Mouse (Mus musculus): Measurements from ENCODE around the gene Cab39l.

- TF ChIP-seq CTCF (IDR thresholded peaks at IDR 0.05; ENCODE audit: low read depth) (no peak), EP300 (optimal IDR thresholded peaks at IDR 0.05) (no peak)
Observed at GRCm38 (mm10) chr14:59550841-59551240, 110.1 kb downstream of the Cab39l start.
